Mouse (Mus musculus): ENCODE results near the gene Sidt2. TPM values are rescaled to one million over a fixed set of nuclear protein-coding genes. Genes with fewer than 3 reads are reported as not detected.

Sidt2 gene
- polyA plus RNA-seq, 1 experiment from 2014 or later: 34.7 TPM

GRCm38 (mm10) chr9:45980611-45981010, 25.6 kb upstream of the Sidt2 start:
- Histone ChIP-seq H3K27me3 (ENCODE audit: control insufficient read depth, insufficient read depth, low read length) (no peaks in the 10 kb centered on the region), H3K4me1 (ENCODE audit: control insufficient read depth, insufficient read depth, low read length) (peaks cover 11% of the 10 kb centered on the region), H3K4me3 (ENCODE audit: low read depth, low read length) (no peak overlapping the region), H3K9ac (ENCODE audit: low read depth, low read length) (no peak overlapping the region), H3K27ac (ENCODE audit: low read depth, low read length) (no peak overlapping the region), H3K4me2 (no peak overlapping the region), H3K36me3 (ENCODE audit: control insufficient read depth, insufficient read depth, low read length) (no peaks in the 10 kb centered on the region), H3K9me3 (replicated peaks; ENCODE audit: control insufficient read depth, low read length) (no peaks in the 10 kb centered on the region)
- WGBS (ENCODE audit: insufficient replicate concordance): 85% methylated on average over 1 of the region's 1 CpGs
- no peak for ATAC-seq (replicated peaks; ENCODE audit: insufficient number of reproducible peaks, low FRiP score, low TSS enrichment)

GRCm38 (mm10) chr9:45979778-45980177, 24.7 kb upstream of the Sidt2 start:
- H3K4me3 ChIP-seq (ENCODE audit: low read depth, low read length): no peak overlapping the region
- H3K27me3 ChIP-seq (ENCODE audit: control insufficient read depth, insufficient read depth, low read length): no peaks in the 10 kb centered on the region
- no peak for ATAC-seq (replicated peaks; ENCODE audit: insufficient number of reproducible peaks, low FRiP score, low TSS enrichment)
- H3K4me2 ChIP-seq: no peak overlapping the region
- H3K36me3 ChIP-seq (ENCODE audit: control insufficient read depth, insufficient read depth, low read length): peaks cover 6% of the 10 kb centered on the region
- H3K9ac ChIP-seq (ENCODE audit: low read depth, low read length): no peak overlapping the region
- WGBS (ENCODE audit: insufficient replicate concordance): 91% methylated on average over 2 of the region's 2 CpGs
- H3K9me3 ChIP-seq (replicated peaks; ENCODE audit: control insufficient read depth, low read length): no peaks in the 10 kb centered on the region
- no peak overlapping the region for H3K27ac ChIP-seq (ENCODE audit: low read depth, low read length)
- peaks cover 11% of the 10 kb centered on the region for H3K4me1 ChIP-seq (ENCODE audit: control insufficient read depth, insufficient read depth, low read length)

DNA sequence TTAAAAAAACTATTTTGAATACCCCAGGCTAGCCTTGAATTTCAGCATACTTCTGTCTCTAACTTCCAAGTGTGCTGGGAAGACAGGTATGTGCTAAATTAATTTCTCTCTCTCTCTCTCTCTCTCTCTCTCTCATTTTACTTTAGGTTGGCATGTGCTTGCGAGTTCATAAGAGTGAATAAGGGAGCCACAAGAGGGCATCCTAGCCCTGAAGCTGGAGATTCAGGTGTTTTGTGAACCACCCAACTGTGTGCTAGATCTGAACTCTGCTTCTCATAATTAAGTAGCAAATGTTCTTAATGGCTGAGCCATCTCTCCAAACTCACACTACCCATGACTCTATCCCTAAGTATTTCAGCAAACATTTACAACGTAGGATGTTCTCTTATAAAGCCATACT, 21.8 kb upstream of the Sidt2 start:
- no peaks in the 10 kb centered on the region for H3K27me3 ChIP-seq (ENCODE audit: control insufficient read depth, insufficient read depth, low read length)
- no peaks in the 10 kb centered on the region; the same call in 1 of the 2 replicates for H3K4me1 ChIP-seq (ENCODE audit: control insufficient read depth, insufficient read depth, low read length)
- H3K36me3 ChIP-seq (ENCODE audit: control insufficient read depth, insufficient read depth, low read length): peaks cover 20% of the 10 kb centered on the region
- 88% methylated on average over 2 of the region's 2 CpGs for WGBS (ENCODE audit: insufficient replicate concordance)
- no peak overlapping the region for H3K27ac ChIP-seq (ENCODE audit: low read depth, low read length)
- no peaks in the 10 kb centered on the region for H3K9me3 ChIP-seq (replicated peaks; ENCODE audit: control insufficient read depth, low read length)
- H3K9ac ChIP-seq (ENCODE audit: low read depth, low read length): no peak overlapping the region
- no peak overlapping the region for H3K4me2 ChIP-seq
- no peak for ATAC-seq (replicated peaks; ENCODE audit: insufficient number of reproducible peaks, low FRiP score, low TSS enrichment)
- no peak overlapping the region for H3K4me3 ChIP-seq (ENCODE audit: low read depth, low read length)

GRCm38 (mm10) chr9:45963577-45963976, 8.5 kb upstream of the Sidt2 start:
- Histone ChIP-seq H3K27me3 (ENCODE audit: control insufficient read depth, insufficient read depth, low read length) (no peaks in the 10 kb centered on the region), H3K4me3 (ENCODE audit: low read depth, low read length) (no peak overlapping the region), H3K4me1 (ENCODE audit: control insufficient read depth, insufficient read depth, low read length) (peaks cover 8% of the 10 kb centered on the region; the same call in 1 of the 2 replicates), H3K9me3 (replicated peaks; ENCODE audit: control insufficient read depth, low read length) (no peaks in the 10 kb centered on the region), H3K4me2 (no peak overlapping the region), H3K36me3 (ENCODE audit: control insufficient read depth, insufficient read depth, low read length) (peaks cover 18% of the 10 kb centered on the region; the same call in 1 of the 2 replicates), H3K27ac (ENCODE audit: low read depth, low read length) (no peak overlapping the region), H3K9ac (ENCODE audit: low read depth, low read length) (no peak overlapping the region)
- WGBS (ENCODE audit: insufficient replicate concordance): 84% methylated on average over 6 of the region's 6 CpGs
- ATAC-seq (replicated peaks; ENCODE audit: insufficient number of reproducible peaks, low FRiP score, low TSS enrichment): no peak

- Histone ChIP-seq H3K4me1 (ENCODE audit: control insufficient read depth, insufficient read depth, low read length) (peaks cover 8% of the 10 kb centered on the region; the same call in 1 of the 2 replicates), H3K4me3 (ENCODE audit: low read depth, low read length) (no peak overlapping the region), H3K27ac (ENCODE audit: low read depth, low read length) (no peak overlapping the region), H3K9me3 (replicated peaks; ENCODE audit: control insufficient read depth, low read length) (no peaks in the 10 kb centered on the region), H3K27me3 (ENCODE audit: control insufficient read depth, insufficient read depth, low read length) (no peaks in the 10 kb centered on the region), H3K9ac (ENCODE audit: low read depth, low read length) (no peak overlapping the region), H3K4me2 (no peak overlapping the region), H3K36me3 (ENCODE audit: control insufficient read depth, insufficient read depth, low read length) (peaks cover 14% of the 10 kb centered on the region; the same call in 1 of the 2 replicates)
- ATAC-seq (replicated peaks; ENCODE audit: insufficient number of reproducible peaks, low FRiP score, low TSS enrichment): no peak
- WGBS (ENCODE audit: insufficient replicate concordance): 75% methylated on average over 2 of the region's 2 CpGs
Observed at GRCm38 (mm10) chr9:45961855-45962254, 6.8 kb upstream of the Sidt2 start.

- Histone ChIP-seq H3K36me3 (ENCODE audit: control insufficient read depth, insufficient read depth, low read length) (peaks cover 8% of the 10 kb centered on the region; the same call in 1 of the 2 replicates), H3K27ac (ENCODE audit: low read depth, low read length) (no peak overlapping the region), H3K4me1 (ENCODE audit: control insufficient read depth, insufficient read depth, low read length) (peaks cover 8% of the 10 kb centered on the region; the same call in 1 of the 2 replicates), H3K4me2 (no peak overlapping the region), H3K9me3 (replicated peaks; ENCODE audit: control insufficient read depth, low read length) (no peaks in the 10 kb centered on the region), H3K9ac (ENCODE audit: low read depth, low read length) (no peak overlapping the region), H3K4me3 (ENCODE audit: low read depth, low read length) (no peak overlapping the region), H3K27me3 (ENCODE audit: control insufficient read depth, insufficient read depth, low read length) (no peaks in the 10 kb centered on the region)
- no peak for ATAC-seq (replicated peaks; ENCODE audit: insufficient number of reproducible peaks, low FRiP score, low TSS enrichment)
- WGBS (ENCODE audit: insufficient replicate concordance): 81% methylated on average over 7 of the region's 7 CpGs
Observed at GRCm38 (mm10) chr9:45959661-45960060, 4.6 kb upstream of the Sidt2 start.

DNA sequence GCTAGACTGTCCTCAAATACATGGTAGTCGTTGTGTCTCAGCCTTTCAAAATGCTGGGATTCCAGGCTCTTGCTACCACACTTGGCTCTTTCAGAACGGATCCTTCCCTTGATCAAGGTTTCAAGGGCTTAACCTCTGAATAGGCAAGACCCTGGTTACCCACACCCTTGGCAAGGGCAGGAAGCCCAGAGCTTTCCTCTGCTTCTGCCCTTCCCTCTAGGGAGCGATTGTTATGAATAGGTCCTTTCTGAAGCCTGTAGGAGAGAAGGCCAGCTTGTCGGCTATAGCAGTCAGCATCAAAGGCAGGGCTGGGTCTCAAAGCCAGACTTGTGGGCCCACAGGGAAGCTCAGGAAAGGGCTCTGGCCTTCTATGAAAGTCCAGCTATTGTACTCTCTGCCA, 3.8 kb upstream of the Sidt2 start:
- H3K27ac ChIP-seq (ENCODE audit: low read depth, low read length): 0 out of 2 replicates have a peak overlapping the region, but pooled peaks have one; percentile 2
- H3K4me3 ChIP-seq (ENCODE audit: low read depth, low read length): no peak overlapping the region
- no peak overlapping the region for H3K9ac ChIP-seq (ENCODE audit: low read depth, low read length)
- WGBS (ENCODE audit: insufficient replicate concordance): 56% methylated on average over 4 of the region's 4 CpGs
- H3K27me3 ChIP-seq (ENCODE audit: control insufficient read depth, insufficient read depth, low read length): no peaks in the 10 kb centered on the region
- peaks cover 10% of the 10 kb centered on the region for H3K4me1 ChIP-seq (ENCODE audit: control insufficient read depth, insufficient read depth, low read length)
- H3K4me2 ChIP-seq: no peak overlapping the region
- ATAC-seq (replicated peaks; ENCODE audit: insufficient number of reproducible peaks, low FRiP score, low TSS enrichment): no peak
- 0 out of 2 replicates have a peak, but pooled peaks cover 5% of the 10 kb centered on the region for H3K36me3 ChIP-seq (ENCODE audit: control insufficient read depth, insufficient read depth, low read length)
- no peaks in the 10 kb centered on the region for H3K9me3 ChIP-seq (replicated peaks; ENCODE audit: control insufficient read depth, low read length)

GRCm38 (mm10) chr9:45958023-45958670, 3.1 kb upstream of the Sidt2 start:
- Histone ChIP-seq H3K4me2 (no peak overlapping the region), H3K27me3 (ENCODE audit: control insufficient read depth, insufficient read depth, low read length) (no peaks in the 10 kb centered on the region), H3K9ac (ENCODE audit: low read depth, low read length) (no peak overlapping the region), H3K9me3 (replicated peaks; ENCODE audit: control insufficient read depth, low read length) (no peaks in the 10 kb centered on the region), H3K4me1 (ENCODE audit: control insufficient read depth, insufficient read depth, low read length) (peaks cover 11% of the 10 kb centered on the region), H3K4me3 (ENCODE audit: low read depth, low read length) (no peak overlapping the region), H3K27ac (ENCODE audit: low read depth, low read length) (no peak overlapping the region), H3K36me3 (ENCODE audit: control insufficient read depth, insufficient read depth, low read length) (0 out of 2 replicates have a peak, but pooled peaks cover 3% of the 10 kb centered on the region)
- 64% methylated on average over 7 of the region's 7 CpGs for WGBS (ENCODE audit: insufficient replicate concordance)
- no peak for ATAC-seq (replicated peaks; ENCODE audit: insufficient number of reproducible peaks, low FRiP score, low TSS enrichment)

All from heart, embryonic 11.5 days (tissue).